Mouse (Mus musculus) kidney, postnatal 0 days (tissue): ENCODE results near the gene Katnb1. TPM values are rescaled to one million over a fixed set of nuclear protein-coding genes. Genes with fewer than 3 reads are reported as not detected.

Experiments
- ATAC-seq: fragments of 200-750 bp; cut with Nextera tagmentation; replicated peaks from 2 replicates; pipeline ENCODE4 v1.8.0; 2017; ENCODE audit warnings: low read depth, moderate number of reproducible peaks, moderate TSS enrichment, moderate library complexity; ENCODE audit not compliant: low FRiP score
- DNase-seq: peaks from one replicate; pipeline ENCODE4 v3.0.0-alpha.2; 2016; ENCODE audit warnings: low spot score
- H3K27ac ChIP-seq: fragments of 300-500 bp; sonication (generic); 2 replicates; pipeline ENCODE4 v1.5.1; 2014; ENCODE audit warnings: mild to moderate bottlenecking
- H3K27me3 ChIP-seq: fragments of 300-500 bp; sonication (generic); 2 replicates; pipeline ENCODE4 v1.6.1; 2014; ENCODE audit warnings: low read length, mixed read lengths; ENCODE audit not compliant: insufficient read depth
- H3K36me3 ChIP-seq: fragments of 300-500 bp; sonication (generic); 2 replicates; pipeline ENCODE4 v1.6.1; 2014; ENCODE audit warnings: low read length, mixed read lengths; ENCODE audit not compliant: insufficient read depth
- H3K4me1 ChIP-seq: fragments of 300-500 bp; sonication (generic); replicated peaks from 2 replicates; pipeline ENCODE4 v1.6.1; 2014; ENCODE audit warnings: antibody characterized with exemption, low read length, mixed read lengths; ENCODE audit not compliant: insufficient read depth
- H3K4me2 ChIP-seq: fragments of 300-500 bp; sonication (generic); 2 replicates; pipeline ENCODE4 v1.6.1; 2014; ENCODE audit warnings: mild to moderate bottlenecking, low read length, moderate library complexity, mixed read lengths
- H3K4me3 ChIP-seq: fragments of 300-500 bp; sonication (generic); replicated peaks from 2 replicates; pipeline ENCODE4 v1.5.1; 2014; ENCODE audit warnings: low read depth, low read length
- H3K9ac ChIP-seq: fragments of 300-500 bp; sonication (generic); 2 replicates; pipeline ENCODE4 v1.6.1; 2014; ENCODE audit warnings: low read depth, low read length
- H3K9me3 ChIP-seq: fragments of 300-500 bp; sonication (generic); replicated peaks from 2 replicates; pipeline ENCODE4 v1.6.1; 2016; ENCODE audit warnings: low read length, inconsistent platforms, mixed read lengths
- CTCF ChIP-seq: IDR thresholded peaks from 2 replicates; pipeline ENCODE4 v1.5.1; 2016; ENCODE audit warnings: antibody characterized with exemption, low read depth, mild to moderate bottlenecking, moderate library complexity
- WGBS: fragments of 180-500 bp; shearing (Covaris S2); extraction: QIAGEN DNeasy Blood & Tissue Kit; methylation state at CpG from one replicate; pipeline ENCODE4 v1.1.7; 2014; 5-methylcytosine and 5-hydroxymethylcytosine counted together
- polyA plus RNA-seq: library from polyadenylated mRNA; unstranded; fragments of >200 nt; fragmentation: Nextera tagmentation; extraction: Ambion mirVana; gene quantifications from 2 replicates; pipeline ENCODE4 v1.2.1, GENCODE M21; 2015

Gene Katnb1
- polyA plus RNA-seq, 1 experiment from 2014 or later: 21.2 TPM

DNA sequence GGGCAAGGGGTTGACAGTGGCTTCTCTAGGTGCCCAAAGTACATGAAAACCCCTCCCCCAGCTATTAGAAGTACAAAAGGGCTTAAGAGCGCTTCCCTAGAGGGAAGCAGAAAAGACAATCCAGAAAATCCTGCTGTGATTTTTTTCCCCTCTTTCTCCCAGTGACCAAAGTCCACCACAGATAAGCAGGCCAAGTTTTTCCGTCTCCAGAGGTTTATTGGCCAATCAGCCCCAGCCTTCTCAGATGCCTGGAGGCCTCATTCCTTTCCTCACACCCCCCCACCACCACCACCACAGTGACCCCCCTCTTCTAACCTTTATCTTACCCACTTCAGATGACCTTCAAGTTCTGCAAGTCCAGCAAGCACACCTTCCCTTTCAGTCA, 63.6 kb downstream of the Katnb1 start:
- no peak overlapping the region for H3K4me2 ChIP-seq
- H3K36me3 ChIP-seq: no peaks in the 10 kb centered on the region
- H3K9me3 ChIP-seq: no peaks in the 10 kb centered on the region
- TF ChIP-seq CTCF: no peak
- peaks cover 20% of the 10 kb centered on the region for H3K4me1 ChIP-seq
- no peak overlapping the region for H3K4me3 ChIP-seq
- no peak overlapping the region for H3K9ac ChIP-seq
- 61% methylated on average over 2 of the region's 2 CpGs for WGBS
- DNase-seq (no peak), ATAC-seq (no peak)
- peak overlapping the region; percentile 88 for H3K27ac ChIP-seq
- H3K27me3 ChIP-seq: no peaks in the 10 kb centered on the region

DNA sequence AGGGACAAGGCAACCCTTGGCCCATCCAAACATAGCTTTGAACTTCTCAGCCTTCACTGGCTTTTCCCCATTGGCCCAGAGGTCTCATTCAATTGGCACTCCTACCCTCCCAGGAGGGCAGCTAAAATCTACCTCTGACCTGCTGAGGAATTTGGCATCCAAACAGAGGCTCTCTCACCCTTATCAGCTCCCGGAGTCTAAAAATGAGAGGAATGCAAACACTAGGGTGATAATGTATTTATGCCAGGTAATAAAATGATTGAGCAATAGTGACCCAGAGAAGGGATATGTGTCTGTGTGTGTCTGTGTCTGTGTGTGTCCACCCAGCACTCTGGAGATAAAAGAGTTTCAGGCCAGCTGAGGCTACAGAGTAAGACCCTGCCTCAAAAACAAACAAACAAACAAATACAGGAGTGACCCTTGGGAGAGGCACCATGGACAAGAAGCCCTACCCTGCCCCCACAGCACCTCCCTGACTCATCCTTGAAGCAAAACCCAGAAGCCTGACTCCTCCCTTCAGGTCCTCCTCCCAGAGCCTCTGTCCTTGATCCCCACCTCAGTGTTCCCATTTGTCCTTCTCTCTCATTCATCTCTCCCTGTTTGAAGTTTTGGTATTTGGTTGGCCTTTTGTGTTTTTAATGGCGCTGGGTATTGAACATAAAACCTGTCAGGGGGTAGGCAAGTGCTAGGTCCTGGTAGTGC, 65.2 kb downstream of the Katnb1 start:
- Histone ChIP-seq H3K9me3 (no peaks in the 10 kb centered on the region), H3K4me2 (no peak overlapping the region), H3K4me1 (peaks cover 16% of the 10 kb centered on the region), H3K27ac (no peak overlapping the region), H3K9ac (no peak overlapping the region), H3K27me3 (no peaks in the 10 kb centered on the region), H3K4me3 (no peak overlapping the region), H3K36me3 (no peaks in the 10 kb centered on the region)
- 47% methylated on average over 2 of the region's 2 CpGs for WGBS
- ATAC-seq (no peak), DNase-seq (no peak)
- no peak for TF ChIP-seq CTCF

DNA sequence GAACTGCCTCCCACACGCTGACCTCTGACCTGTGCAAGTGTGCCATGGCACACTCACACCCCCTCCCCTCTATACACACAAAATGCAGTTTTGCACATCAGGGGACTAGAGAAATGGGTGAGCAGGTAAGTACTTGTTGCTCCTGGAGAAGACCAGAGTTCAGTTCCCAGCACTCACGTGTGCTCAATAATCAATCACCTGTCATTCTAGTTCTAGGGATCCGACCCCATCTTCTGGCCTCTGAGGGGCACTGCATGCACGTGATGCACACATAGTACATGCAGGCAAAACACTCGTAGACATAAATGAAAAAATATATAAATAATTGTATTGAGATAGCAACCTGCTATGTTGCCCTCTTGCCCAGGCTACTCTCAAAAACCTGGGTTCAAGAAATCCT, 65.9 kb downstream of the Katnb1 start:
- Histone ChIP-seq H3K4me1 (peaks cover 9% of the 10 kb centered on the region), H3K36me3 (no peaks in the 10 kb centered on the region), H3K27ac (no peak overlapping the region), H3K9ac (no peak overlapping the region), H3K9me3 (no peaks in the 10 kb centered on the region), H3K4me3 (no peak overlapping the region), H3K27me3 (no peaks in the 10 kb centered on the region), H3K4me2 (no peak overlapping the region)
- WGBS: 88% methylated on average over 5 of the region's 5 CpGs
- no peak for ATAC-seq
- no peak for DNase-seq
- no peak for TF ChIP-seq CTCF

DNA sequence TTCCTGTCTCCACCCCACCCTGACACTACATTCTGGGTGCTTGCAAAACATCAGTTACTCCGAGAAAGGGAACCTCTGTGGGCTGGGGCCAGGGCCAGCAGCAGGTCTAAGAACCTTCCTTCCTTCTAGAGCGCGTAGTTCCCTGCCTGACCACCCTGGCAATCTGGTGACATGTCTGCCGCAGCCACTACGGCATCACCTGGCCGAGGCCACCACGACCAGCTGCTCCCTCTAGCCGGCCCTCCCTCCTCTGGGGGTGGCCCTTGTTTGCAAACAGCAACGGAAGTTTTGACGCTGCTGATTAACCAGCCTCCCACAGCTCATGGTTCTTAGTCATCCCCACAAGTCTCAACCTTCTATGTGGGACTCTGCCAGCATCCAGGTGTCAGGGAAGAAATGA, 68.4 kb downstream of the Katnb1 start:
- Histone ChIP-seq H3K4me2 (no peak overlapping the region), H3K4me3 (no peak overlapping the region), H3K27me3 (no peaks in the 10 kb centered on the region), H3K9ac (no peak overlapping the region), H3K4me1 (no peaks in the 10 kb centered on the region), H3K36me3 (no peaks in the 10 kb centered on the region), H3K9me3 (no peaks in the 10 kb centered on the region), H3K27ac (no peak overlapping the region)
- TF ChIP-seq CTCF: no peak
- ATAC-seq (no peak), DNase-seq (no peak)
- WGBS: 55% methylated on average over 10 of the region's 10 CpGs

DNA sequence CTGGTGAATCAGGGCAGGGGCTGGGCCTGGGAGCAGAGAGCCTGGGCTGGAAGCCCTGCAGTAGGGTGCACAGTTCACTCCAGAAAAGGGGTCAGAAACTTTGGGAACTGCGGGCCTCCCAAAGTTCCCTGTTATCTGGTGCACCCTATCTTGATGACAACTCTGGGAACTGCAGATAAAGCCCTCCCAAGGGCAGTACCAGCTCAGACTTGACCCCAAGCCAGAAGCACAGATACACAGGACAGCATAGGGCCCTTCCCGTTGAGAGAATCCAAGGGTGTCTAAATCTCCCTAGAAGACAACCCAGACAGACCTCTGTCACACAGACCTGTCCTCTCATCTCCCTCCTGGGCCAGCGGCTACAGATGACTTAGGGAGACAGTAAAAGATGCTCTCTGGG, 69.6 kb downstream of the Katnb1 start:
- DNase-seq: no peak
- Histone ChIP-seq H3K4me3 (no peak overlapping the region), H3K9ac (no peak overlapping the region), H3K27ac (no peak overlapping the region), H3K4me2 (no peak overlapping the region), H3K9me3 (no peaks in the 10 kb centered on the region), H3K36me3 (no peaks in the 10 kb centered on the region), H3K4me1 (0 out of 2 replicates have a peak, but pooled peaks cover 2% of the 10 kb centered on the region), H3K27me3 (no peaks in the 10 kb centered on the region)
- 84% methylated on average over 3 of the region's 3 CpGs for WGBS
- no peak for TF ChIP-seq CTCF
- ATAC-seq: no peak

Other genes starting within 250 kb of the Katnb1 start
- gene Coq9, start 242.9 kb upstream of the Katnb1 start, polyA plus RNA-seq: 101 and 108 TPM in 2 replicates
- 112 and 129 TPM in 2 replicates for gene Ciapin1, start 242.8 kb upstream of the Katnb1 start, polyA plus RNA-seq
- gene Polr2c, start 223.7 kb upstream of the Katnb1 start, polyA plus RNA-seq: 129 and 132 TPM in 2 replicates
- 25.2 TPM in 2 replicates for gene Dok4, start 204.9 kb upstream of the Katnb1 start, polyA plus RNA-seq
- 17.5 and 20.0 TPM in 2 replicates for gene Ccdc102a, start 163.1 kb upstream of the Katnb1 start, polyA plus RNA-seq
- gene Adgrg5, start 157.5 kb upstream of the Katnb1 start, polyA plus RNA-seq: not detected in 2 replicates
- gene Adgrg1, start 106.4 kb upstream of the Katnb1 start, polyA plus RNA-seq: 109 and 125 TPM in 2 replicates
- gene Adgrg3, start 63.5 kb upstream of the Katnb1 start, polyA plus RNA-seq: 3.7 and 4.4 TPM in 2 replicates
- not detected in 2 replicates for gene Drc7, start 26.1 kb upstream of the Katnb1 start, polyA plus RNA-seq
- 41.2 and 46.2 TPM in 2 replicates for gene Kifc3, start 121.6 kb downstream of the Katnb1 start, polyA plus RNA-seq
- 1.0 and 2.1 TPM in 2 replicates for gene Cngb1, start 225.4 kb downstream of the Katnb1 start, polyA plus RNA-seq
- gene Tepp, start 229.4 kb downstream of the Katnb1 start, polyA plus RNA-seq: 0.30 TPM in 1 of 2 replicates, not detected in the other